Mouse (Mus musculus) megakaryocyte, embryonic 14.5 days (primary cell): ENCODE results near the gene Mrpl27.
"Not testable (repeated sequence)": the region's sequence is repeated elsewhere in the genome, so short reads cannot be mapped to it uniquely, and the experiment has no call there.

Source experiments
- FLI1 ChIP-seq: IDR thresholded peaks from 2 replicates; pipeline ENCODE4 v1.6.1; 2012; ENCODE audit warnings: low read length, inconsistent platforms, mixed read lengths
- GATA1 ChIP-seq: IDR thresholded peaks from 3 replicates; pipeline ENCODE4 v1.6.1; 2012; ENCODE audit warnings: mixed read lengths, low read length, inconsistent platforms, borderline replicate concordance

GRCm38 (mm10) chr11:94692502-94692901 lies 38.9 kb downstream of the Mrpl27 start:
- TF ChIP-seq GATA1, FLI1: not testable (repeated sequence)
